Mouse (Mus musculus) embryonic fibroblast, embryonic 13.5 days (primary cell): ENCODE measurements around the gene Usp40.

Experiments
- CTCF ChIP-seq: IDR thresholded peaks from 2 replicates; pipeline ENCODE4 v1.5.1; 2011; ENCODE audit warnings: mild to moderate bottlenecking, control low read depth, low read length, moderate library complexity, borderline replicate concordance; ENCODE audit not compliant: insufficient read depth
- POLR2A ChIP-seq: IDR thresholded peaks from 2 replicates; pipeline ENCODE4 v1.6.1; 2011; ENCODE audit warnings: low read depth, mild to moderate bottlenecking, control low read depth, low read length, moderate library complexity

- no peak for TF ChIP-seq CTCF
- TF ChIP-seq POLR2A = no peak
These were observed 5.4 kb upstream of the Usp40 start for GRCm38 (mm10) chr1:88013726-88014125.
